Mouse (Mus musculus) stomach, postnatal 0 days (tissue): Measurements from ENCODE around the gene Tm7sf2. TPM values are rescaled to one million over a fixed set of nuclear protein-coding genes. Genes with fewer than 3 reads are reported as not detected.

Experiments used
- ATAC-seq: fragments of 200-750 bp; cut with Nextera tagmentation; 2 replicates; pipeline ENCODE4 v1.8.0; 2017; ENCODE audit not compliant: low FRiP score, low TSS enrichment
- DNase-seq: peaks from one replicate; pipeline ENCODE4 v3.0.0-alpha.2; 2016; ENCODE audit warnings: low spot score
- H3K27ac ChIP-seq: fragments of 300-500 bp; sonication (generic); replicated peaks from 2 replicates; pipeline ENCODE4 v1.5.1; 2014; ENCODE audit warnings: mild to moderate bottlenecking, control low read depth
- H3K27me3 ChIP-seq: fragments of 300-500 bp; sonication (generic); 2 replicates; pipeline ENCODE4 v1.6.1; 2014; ENCODE audit warnings: low read length; ENCODE audit not compliant: control insufficient read depth, insufficient read depth
- H3K36me3 ChIP-seq: fragments of 300-500 bp; sonication (generic); 2 replicates; pipeline ENCODE4 v1.6.1; 2014; ENCODE audit warnings: low read length, mixed read lengths; ENCODE audit not compliant: control insufficient read depth, insufficient read depth
- H3K4me1 ChIP-seq: fragments of 300-500 bp; sonication (generic); replicated peaks from 2 replicates; pipeline ENCODE4 v1.6.1; 2014; ENCODE audit warnings: antibody characterized with exemption; ENCODE audit not compliant: control insufficient read depth, insufficient read depth
- H3K4me2 ChIP-seq: fragments of 300-500 bp; sonication (generic); replicated peaks from 2 replicates; pipeline ENCODE4 v1.6.1; 2014; ENCODE audit warnings: low read depth, mild to moderate bottlenecking, control low read depth, moderate library complexity
- H3K4me3 ChIP-seq: fragments of 300-500 bp; sonication (generic); 2 replicates; pipeline ENCODE4 v1.5.1; 2014; ENCODE audit warnings: low read depth, low read length, control low read depth
- H3K9ac ChIP-seq: fragments of 300-500 bp; sonication (generic); 2 replicates; pipeline ENCODE4 v1.6.1; 2014; ENCODE audit warnings: mild to moderate bottlenecking, low read length, control low read depth, mixed read lengths
- H3K9me3 ChIP-seq: fragments of 300-500 bp; sonication (generic); 2 replicates; pipeline ENCODE4 v1.6.1; 2016; ENCODE audit warnings: low read length; ENCODE audit not compliant: control insufficient read depth
- CTCF ChIP-seq: IDR thresholded peaks from 2 replicates; pipeline ENCODE4 v1.5.1; 2016; ENCODE audit warnings: antibody characterized with exemption, low read depth, mild to moderate bottlenecking, moderate library complexity
- EP300 ChIP-seq: optimal IDR thresholded peaks from 2 replicates; pipeline ENCODE3; 2016; ENCODE audit warnings: antibody characterized with exemption
- WGBS: fragments of 180-500 bp; shearing (Covaris S2); extraction: QIAGEN DNeasy Blood & Tissue Kit; methylation state at CpG from one replicate; pipeline ENCODE4 v1.1.7; 2014; 5-methylcytosine and 5-hydroxymethylcytosine counted together
- polyA plus RNA-seq: library from polyadenylated mRNA; unstranded; fragments of >200 nt; fragmentation: Nextera tagmentation; extraction: Ambion mirVana; gene quantifications from 2 replicates; pipeline ENCODE4 v1.2.1, GENCODE M21; 2015

Tm7sf2 gene
- 17.9 and 19.7 TPM in 2 replicates for polyA plus RNA-seq

GRCm38 (mm10) chr19:6067724-6068415 is at the start of gene Tm7sf2:
Gene Tm7sf2 (minus strand): TSS chr19:6068373.
- peak within 1 kb of the TSS; percentile 50 for H3K9ac ChIP-seq
- TF ChIP-seq EP300 (no peak), CTCF (peak; percentile 27; the same call in 1 of the 2 replicates)
- 8% methylated on average over 33 of the region's 33 CpGs for WGBS
- no peaks in the 10 kb centered on the region for H3K27me3 ChIP-seq
- peak within 1 kb of the TSS; percentile 31 for H3K4me3 ChIP-seq
- H3K27ac ChIP-seq, result peak within 1 kb of the TSS; percentile 56
- ATAC-seq (peak; percentile 90), DNase-seq (peak; percentile 95)
- H3K36me3 ChIP-seq, result peaks cover 5% of the 10 kb centered on the region
- H3K4me1 ChIP-seq, result peaks cover 5% of the 10 kb centered on the region; the same call in 1 of the 2 replicates
- H3K4me2 ChIP-seq, result peak within 1 kb of the TSS; percentile 76
- no peaks in the 10 kb centered on the region for H3K9me3 ChIP-seq

GRCm38 (mm10) chr19:6117346-6117985 is 49.3 kb upstream of the Tm7sf2 start:
- DNase-seq (no peak), ATAC-seq (no peak)
- H3K36me3 ChIP-seq, result peaks cover 18% of the 10 kb centered on the region
- H3K27ac ChIP-seq, result peak overlapping the region; percentile 95
- no peaks in the 10 kb centered on the region for H3K9me3 ChIP-seq
- no peaks in the 10 kb centered on the region for H3K27me3 ChIP-seq
- peak overlapping the region; percentile 97 for H3K4me2 ChIP-seq
- WGBS, result 4% methylated on average over 32 of the region's 32 CpGs
- TF ChIP-seq CTCF, result no peak
- no peak for TF ChIP-seq EP300
- H3K4me1 ChIP-seq, result no peaks in the 10 kb centered on the region
- peak overlapping the region; percentile 78 for H3K4me3 ChIP-seq
- H3K9ac ChIP-seq, result peak overlapping the region; percentile 74

DNA sequence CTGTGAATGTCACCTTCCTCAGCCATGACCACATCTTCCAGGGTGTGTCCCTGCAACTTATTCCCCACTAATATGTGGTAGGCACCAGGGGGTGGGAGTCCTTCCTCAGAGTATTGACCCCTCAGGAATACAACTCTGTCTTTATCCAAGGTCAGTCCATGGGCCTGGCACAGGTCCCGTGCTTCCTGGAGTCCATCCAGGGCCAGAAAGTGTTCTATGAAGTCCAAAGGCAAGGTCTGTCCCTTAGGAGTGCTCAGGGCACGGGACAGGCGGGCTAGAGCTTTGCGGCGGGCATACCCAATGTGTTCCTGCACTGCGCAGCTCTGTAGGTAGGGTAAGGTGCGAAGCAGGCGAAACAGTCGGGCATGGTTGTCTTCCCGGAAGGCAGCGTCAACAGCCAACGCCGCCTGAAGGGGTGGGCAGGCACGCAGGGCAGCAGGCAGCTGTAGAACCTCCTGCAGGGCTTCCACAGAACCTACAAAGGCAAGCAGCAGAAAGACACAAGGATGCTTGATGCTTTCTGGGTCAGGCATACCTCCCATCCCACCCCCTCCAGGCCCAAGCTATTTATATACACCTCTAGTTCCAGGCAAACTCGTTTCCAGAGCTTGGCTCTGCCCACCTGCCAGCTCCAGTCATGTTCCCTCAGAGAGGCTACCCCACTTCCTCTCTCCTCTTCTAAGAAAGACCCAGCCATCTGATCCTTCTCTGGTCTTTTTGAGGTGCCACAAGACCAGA is 48.1 kb upstream of the Tm7sf2 start:
- DNase-seq, result no peak
- no peak overlapping the region for H3K4me3 ChIP-seq
- WGBS, result 88% methylated on average over 15 of the region's 15 CpGs
- no peak overlapping the region for H3K9ac ChIP-seq
- H3K4me2 ChIP-seq, result no peak overlapping the region
- no peak overlapping the region for H3K27ac ChIP-seq
- H3K36me3 ChIP-seq, result peaks cover 18% of the 10 kb centered on the region
- ATAC-seq, result no peak
- H3K4me1 ChIP-seq, result no peaks in the 10 kb centered on the region
- H3K27me3 ChIP-seq, result no peaks in the 10 kb centered on the region
- TF ChIP-seq CTCF (no peak), EP300 (no peak)
- no peaks in the 10 kb centered on the region for H3K9me3 ChIP-seq

- TF ChIP-seq EP300, result no peak
- TF ChIP-seq CTCF, result no peak
- no peaks in the 10 kb centered on the region for H3K9me3 ChIP-seq
- H3K4me1 ChIP-seq, result no peaks in the 10 kb centered on the region
- H3K27ac ChIP-seq, result no peak overlapping the region
- H3K4me2 ChIP-seq, result no peak overlapping the region
- H3K27me3 ChIP-seq, result no peaks in the 10 kb centered on the region
- H3K9ac ChIP-seq, result no peak overlapping the region
- ATAC-seq (no peak), DNase-seq (no peak)
- peaks cover 15% of the 10 kb centered on the region for H3K36me3 ChIP-seq
- H3K4me3 ChIP-seq, result no peak overlapping the region
- WGBS, result 26% methylated on average over 6 of the region's 6 CpGs
Measured at GRCm38 (mm10) chr19:6113116-6113515, 44.9 kb upstream of the Tm7sf2 start.

DNA sequence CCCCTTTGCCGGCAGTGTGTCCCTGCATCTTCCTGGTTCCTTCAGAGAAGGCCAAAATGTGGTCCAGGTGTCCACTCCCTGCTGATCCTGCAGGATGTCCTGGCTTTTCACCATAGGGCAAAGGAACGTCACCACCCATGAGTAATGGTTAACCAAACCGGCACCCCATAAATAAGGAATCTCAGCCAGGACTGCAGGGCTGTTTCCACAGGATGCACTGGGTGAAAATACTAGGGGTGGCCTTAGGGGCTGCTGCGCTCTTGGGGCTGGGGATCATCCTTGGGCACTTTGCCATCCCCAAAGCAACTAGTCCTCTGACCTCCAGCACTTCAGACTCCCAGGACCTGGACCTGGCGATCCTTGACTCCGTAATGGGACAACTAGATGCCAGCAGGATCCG is 37.4 kb upstream of the Tm7sf2 start, which contains the start of gene Naaladl1:
TSS of gene Naaladl1 (plus strand) at position 197 of the 400 bp plus-strand sequence.
- peak within 1 kb of the TSS; percentile 3; the same call in 1 of the 2 replicates for H3K9ac ChIP-seq
- H3K4me3 ChIP-seq, result no peak within 1 kb of the TSS
- no peaks in the 10 kb centered on the region for H3K27me3 ChIP-seq
- no peak within 1 kb of the TSS for H3K4me2 ChIP-seq
- no peaks in the 10 kb centered on the region for H3K9me3 ChIP-seq
- no peaks in the 10 kb centered on the region for H3K36me3 ChIP-seq
- no peaks in the 10 kb centered on the region for H3K4me1 ChIP-seq
- TF ChIP-seq EP300, result no peak
- TF ChIP-seq CTCF, result no peak
- DNase-seq, result no peak
- no peak for ATAC-seq
- 75% methylated on average over 7 of the region's 7 CpGs for WGBS
- H3K27ac ChIP-seq, result no peak within 1 kb of the TSS
